Mouse (Mus musculus) thymus, adult 2 months (tissue): ENCODE results near the gene Gnb4. TPM values are rescaled to one million over a fixed set of nuclear protein-coding genes. Genes with fewer than 3 reads are reported as not detected.

Experiments used
- DNase-seq: peaks from one replicate; pipeline ENCODE4 v3.0.0; 2021
- H3K27ac ChIP-seq: fragments of 200-500 bp; 2 replicates; pipeline ENCODE4 v1.5.1; 2012; ENCODE audit warnings: low read length, control low read depth; ENCODE audit not compliant: control insufficient read depth, insufficient read depth
- H3K27me3 ChIP-seq: fragments of 200-500 bp; 2 replicates; pipeline ENCODE4 v1.6.1; 2012; ENCODE audit warnings: mild to moderate bottlenecking, low read length, moderate library complexity, mixed read lengths; ENCODE audit not compliant: control insufficient read depth, insufficient read depth
- H3K36me3 ChIP-seq: fragments of 200-500 bp; 2 replicates; pipeline ENCODE4 v1.6.1; 2012; ENCODE audit warnings: mild to moderate bottlenecking, low read length, moderate library complexity; ENCODE audit not compliant: control insufficient read depth, insufficient read depth
- H3K4me1 ChIP-seq: fragments of 200-500 bp; replicated peaks from 2 replicates; pipeline ENCODE4 v1.6.1; 2012; ENCODE audit warnings: low read length; ENCODE audit not compliant: control insufficient read depth, insufficient read depth
- H3K4me3 ChIP-seq: fragments of 200-500 bp; 2 replicates; pipeline ENCODE4 v1.5.1; 2012; ENCODE audit warnings: mild to moderate bottlenecking, low read length, control low read depth, moderate library complexity; ENCODE audit not compliant: control insufficient read depth, insufficient read depth
- CTCF ChIP-seq: fragments of 200-500 bp; IDR thresholded peaks from 2 replicates; pipeline ENCODE4 v1.5.1; 2012; ENCODE audit warnings: mild to moderate bottlenecking, control low read depth, low read length, moderate library complexity, borderline replicate concordance; ENCODE audit not compliant: control insufficient read depth, poor library complexity, insufficient read depth; ENCODE audit errors: extremely low read depth
- POLR2A ChIP-seq: fragments of 200-500 bp; IDR thresholded peaks from 2 replicates; pipeline ENCODE4 v1.6.1; 2012; ENCODE audit warnings: mild to moderate bottlenecking, low read length, control low read depth, moderate library complexity; ENCODE audit not compliant: control insufficient read depth, poor library complexity, insufficient read depth; ENCODE audit errors: extremely low read depth
- WGBS: fragments of 180-500 bp; shearing (Covaris S2); methylation state at CpG from one replicate; pipeline ENCODE4 v1.1.7; 2018; 5-methylcytosine and 5-hydroxymethylcytosine counted together
- polyA plus RNA-seq: library from polyadenylated mRNA; depleted of rRNA; stranded (reverse); fragments of >200 nt; gene quantifications from 2 replicates; pipeline ENCODE4 v1.2.3, GENCODE M21; 2012

The Gnb4 gene
- polyA plus RNA-seq, 1 experiment = 42.2 TPM

DNA sequence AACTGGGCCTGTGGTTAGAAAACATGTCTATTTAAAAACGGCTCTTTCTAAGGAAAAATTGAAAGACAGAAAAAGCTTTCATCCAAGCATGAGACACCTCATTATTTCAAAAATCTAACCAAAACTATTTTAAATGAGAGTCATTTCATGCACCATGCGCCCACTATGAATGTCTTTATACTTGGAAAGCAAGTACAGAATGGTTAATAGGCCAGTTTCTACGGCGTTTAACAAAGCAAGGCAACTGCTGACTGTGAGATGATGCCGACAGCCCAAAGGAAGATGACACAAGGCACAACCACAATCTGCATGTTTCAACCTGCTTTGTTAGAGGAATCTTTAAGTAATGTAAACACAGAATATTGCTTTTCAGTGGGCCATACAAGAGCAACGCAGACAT is 25.7 kb upstream of the Gnb4 start:
- Histone ChIP-seq H3K27ac (no peak overlapping the region), H3K4me3 (no peak overlapping the region), H3K27me3 (no peaks in the 10 kb centered on the region), H3K36me3 (no peaks in the 10 kb centered on the region), H3K4me1 (no peaks in the 10 kb centered on the region)
- DNase-seq = no peak
- WGBS = 89% methylated on average over 6 of the region's 6 CpGs
- TF ChIP-seq CTCF (no peak), POLR2A (no peak)

DNA sequence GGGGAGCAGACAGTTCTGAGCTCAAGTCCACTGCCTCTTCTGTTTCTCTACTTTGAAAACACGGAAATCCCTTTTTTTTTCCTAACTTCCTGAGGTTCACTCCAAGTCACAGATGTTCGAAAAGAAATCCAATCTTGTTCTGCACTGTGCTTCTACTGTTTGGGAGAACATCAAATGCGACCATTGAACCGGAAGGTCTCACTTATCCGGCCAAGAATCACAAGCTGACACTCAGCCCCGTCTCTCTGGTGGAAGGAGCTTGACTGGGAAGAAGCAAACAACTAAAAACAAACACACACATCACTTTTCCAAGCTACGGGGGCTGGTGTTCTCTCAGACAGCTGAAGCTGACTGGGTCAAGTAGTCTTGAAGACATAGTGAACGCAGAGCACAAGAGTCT is 21.9 kb upstream of the Gnb4 start:
- DNase-seq = no peak
- no peak overlapping the region for H3K27ac ChIP-seq

DNA sequence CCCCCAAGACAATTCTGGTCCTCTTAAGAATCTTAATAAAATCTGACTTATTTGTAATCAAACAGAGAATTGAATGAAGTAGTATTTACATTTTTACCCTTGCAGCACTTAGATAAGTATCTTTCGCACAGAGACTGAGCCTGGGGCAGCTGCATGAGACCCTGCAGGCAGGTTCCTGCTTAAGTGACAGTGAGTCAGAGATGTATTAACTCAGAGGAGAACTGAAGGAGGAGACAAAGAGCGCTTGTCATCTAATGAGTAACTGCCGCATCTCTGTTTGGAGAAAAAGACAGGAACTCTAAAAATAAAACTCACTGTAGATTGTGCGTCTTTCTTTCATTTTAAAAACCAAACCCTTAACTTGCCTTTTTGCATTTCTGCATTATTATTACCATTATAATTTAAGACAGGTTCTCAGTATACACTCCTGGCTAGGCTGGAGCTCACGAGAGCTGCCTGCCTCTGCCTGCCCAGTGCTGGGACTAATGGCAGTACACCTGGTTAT is 16.4 kb upstream of the Gnb4 start:
- no peak for TF ChIP-seq CTCF
- no peak for TF ChIP-seq POLR2A
- Histone ChIP-seq H3K4me1 (peaks cover 2% of the 10 kb centered on the region), H3K4me3 (no peak overlapping the region), H3K27ac (no peak overlapping the region), H3K27me3 (no peaks in the 10 kb centered on the region), H3K36me3 (no peaks in the 10 kb centered on the region)
- 31% methylated on average over 5 of the region's 5 CpGs for WGBS
- DNase-seq = no peak

More for the DNA sequence above, 21.9 kb upstream of the Gnb4 start:
- no peak for TF ChIP-seq CTCF
- no peak for TF ChIP-seq POLR2A
- WGBS = 61% methylated on average over 8 of the region's 8 CpGs
- no peaks in the 10 kb centered on the region for H3K4me1 ChIP-seq
- no peaks in the 10 kb centered on the region for H3K36me3 ChIP-seq
- no peak overlapping the region for H3K4me3 ChIP-seq
- H3K27me3 ChIP-seq = no peaks in the 10 kb centered on the region

DNA sequence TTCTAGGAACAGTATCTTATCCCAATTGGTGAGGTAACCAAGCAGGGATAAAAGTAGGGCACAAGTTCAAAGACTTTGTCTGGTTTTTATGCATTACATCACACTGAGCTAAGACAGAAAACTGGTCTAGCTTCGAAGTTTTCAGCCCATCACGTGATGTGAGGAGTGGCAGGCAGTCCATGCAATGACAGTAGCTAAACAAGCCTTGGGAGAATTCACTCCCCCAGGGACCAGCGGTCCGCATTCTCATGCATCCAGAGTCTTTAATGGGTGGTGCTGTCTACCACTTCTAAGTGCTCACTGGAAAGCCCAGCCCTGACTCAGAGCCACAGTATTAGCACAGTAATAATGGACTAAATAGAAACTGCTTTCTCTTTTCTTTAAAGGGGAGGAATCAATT is 13.8 kb upstream of the Gnb4 start:
- Histone ChIP-seq H3K27me3 (no peaks in the 10 kb centered on the region), H3K4me1 (peaks cover 2% of the 10 kb centered on the region), H3K4me3 (no peak overlapping the region), H3K36me3 (no peaks in the 10 kb centered on the region), H3K27ac (no peak overlapping the region)
- TF ChIP-seq CTCF (no peak), POLR2A (no peak)
- DNase-seq = no peak
- 88% methylated on average over 4 of the region's 4 CpGs for WGBS

DNA sequence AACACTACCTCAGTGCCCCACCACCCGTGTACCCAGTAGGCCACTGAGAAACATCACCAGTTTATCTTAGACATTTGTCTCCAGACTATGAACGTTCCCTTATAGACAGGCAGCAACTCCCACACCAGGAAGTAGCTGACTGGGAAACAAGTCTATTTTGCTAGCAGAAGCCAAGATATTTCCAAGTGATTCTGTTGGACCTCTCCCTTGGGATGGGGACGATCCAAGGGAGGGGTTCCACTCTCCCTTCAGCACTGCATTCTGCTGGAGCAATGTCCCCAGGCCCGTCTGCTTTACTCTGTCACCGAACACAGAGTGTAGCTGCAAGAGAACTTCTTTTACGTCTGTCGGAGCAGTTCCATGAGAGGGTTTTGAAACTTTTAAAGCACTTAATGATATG is 11.8 kb upstream of the Gnb4 start:
- 90% methylated on average over 7 of the region's 7 CpGs for WGBS
- H3K36me3 ChIP-seq = no peaks in the 10 kb centered on the region
- peaks cover 2% of the 10 kb centered on the region for H3K4me1 ChIP-seq
- H3K27me3 ChIP-seq = no peaks in the 10 kb centered on the region
- no peak overlapping the region for H3K27ac ChIP-seq
- H3K4me3 ChIP-seq = no peak overlapping the region
- TF ChIP-seq CTCF = no peak
- TF ChIP-seq POLR2A = no peak
- no peak for DNase-seq

DNA sequence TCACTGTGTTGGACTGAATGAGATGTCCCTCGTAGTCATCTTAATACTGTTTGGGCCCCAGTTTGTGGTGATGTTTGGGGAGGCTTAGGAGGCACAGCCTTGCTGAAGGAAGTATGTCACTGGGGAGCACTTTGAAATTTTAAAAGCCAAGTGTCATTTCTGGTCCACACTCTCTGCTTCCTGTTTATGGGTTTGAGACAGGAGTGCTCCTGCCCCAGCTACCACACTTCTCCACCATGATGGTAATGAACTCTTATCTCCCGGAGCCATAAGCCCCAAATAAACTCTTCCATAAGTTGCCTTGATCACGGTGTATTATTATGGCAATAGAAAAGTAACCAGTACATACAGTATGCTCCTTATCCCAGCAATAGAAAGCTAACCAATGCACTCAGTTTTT is 5.7 kb upstream of the Gnb4 start:
- Histone ChIP-seq H3K4me3 (no peak overlapping the region), H3K4me1 (no peaks in the 10 kb centered on the region), H3K27ac (no peak overlapping the region), H3K36me3 (no peaks in the 10 kb centered on the region), H3K27me3 (no peaks in the 10 kb centered on the region)
- TF ChIP-seq CTCF (no peak), POLR2A (no peak)
- 98% methylated on average over 3 of the region's 3 CpGs for WGBS
- no peak for DNase-seq

DNA sequence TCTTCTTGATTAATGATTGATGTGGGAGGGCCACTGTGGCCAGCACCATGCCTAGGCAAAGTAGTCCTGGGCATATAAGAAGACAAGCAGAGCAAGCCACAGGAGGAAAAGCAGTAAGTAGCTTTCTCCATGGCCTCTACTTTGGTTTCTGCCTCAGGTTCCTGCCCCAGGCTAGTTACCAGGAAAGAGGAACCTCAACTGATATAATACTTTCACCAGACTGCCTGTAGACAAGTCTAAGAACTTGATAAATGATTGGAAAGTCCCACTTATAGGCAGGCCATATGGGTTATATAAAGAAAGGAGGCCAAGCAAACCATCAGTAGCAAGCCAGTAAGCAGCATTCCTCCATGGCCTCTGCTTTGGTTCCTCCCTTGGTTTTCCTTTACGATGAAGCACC is 5.3 kb upstream of the Gnb4 start:
- Histone ChIP-seq H3K36me3 (no peaks in the 10 kb centered on the region), H3K4me1 (peaks cover 4% of the 10 kb centered on the region; the same call in 1 of the 2 replicates)
- 89% methylated on average over 1 of the region's 1 CpGs for WGBS

More for the DNA sequence above, 5.3 kb upstream of the Gnb4 start:
- TF ChIP-seq CTCF (no peak), POLR2A (no peak)
- no peak for DNase-seq
- Histone ChIP-seq H3K27me3 (no peaks in the 10 kb centered on the region), H3K27ac (no peak overlapping the region), H3K4me3 (no peak overlapping the region)
